Mouse (Mus musculus) inflammation-experienced regulatory T-cells, adult 6 months (primary cell): ENCODE results near the gene Wwp2. TPM values are rescaled to one million over a fixed set of nuclear protein-coding genes. Genes with fewer than 3 reads are reported as not detected.
A peak's percentile ranks its signal among the peaks of the same experiment; 100 is the strongest.

ENCODE experiments used
- ATAC-seq: one replicate; pipeline ENCODE4 v1.8.0; 2017
- polyA plus RNA-seq, 3 experiments: library from polyadenylated mRNA; unstranded; fragments of 100-300 nt; shearing (Covaris generic); gene quantifications; one replicate each; pipeline ENCODE4 v1.2.1; 2017

Gene Wwp2
- polyA plus RNA-seq, 3 experiments from 2014 or later, result 95.1 to 126 (median 115) TPM

- no peak for ATAC-seq
These were observed 134.9 kb downstream of the Wwp2 start for GRCm38 (mm10) chr8:107571046-107571445.

DNA sequence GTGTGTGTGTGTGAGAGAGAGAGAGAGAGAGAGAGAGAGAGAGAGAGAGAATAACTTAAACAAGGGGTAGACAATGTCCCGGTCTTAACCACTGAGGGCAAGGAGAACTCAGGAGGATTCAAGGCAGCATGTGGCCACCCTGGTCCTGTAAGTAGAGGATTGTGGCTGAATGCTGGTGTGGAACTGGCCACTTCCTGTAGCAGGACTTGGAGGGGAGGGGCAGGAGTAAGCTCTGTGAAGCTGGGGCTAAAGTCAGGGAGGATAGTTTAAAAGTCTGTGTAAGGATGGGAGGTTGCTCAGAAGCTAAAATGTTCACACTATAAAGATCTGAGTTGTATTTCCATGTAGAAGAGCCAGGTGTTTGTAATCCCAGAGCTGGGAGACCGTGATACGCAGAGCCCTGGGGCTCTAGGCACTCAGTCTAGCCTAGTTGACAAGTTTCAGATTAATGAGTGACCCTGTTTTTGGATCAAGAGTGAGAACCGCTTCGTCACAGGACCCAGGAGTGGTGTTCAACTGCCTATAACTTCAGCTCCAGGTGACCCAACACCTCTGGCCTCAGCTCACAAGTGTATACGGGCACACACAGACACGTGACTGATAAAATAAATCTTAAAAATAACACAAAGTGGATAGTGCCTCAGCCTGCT, 135.4 kb downstream of the Wwp2 start:
- ATAC-seq, result no peak

GRCm38 (mm10) chr8:107572497-107572896, 136.3 kb downstream of the Wwp2 start:
- ATAC-seq, result peak; percentile 69

- no peak for ATAC-seq
These were observed 138.6 kb downstream of the Wwp2 start for GRCm38 (mm10) chr8:107574771-107575170.

GRCm38 (mm10) chr8:107576702-107577101, 140.5 kb downstream of the Wwp2 start:
- ATAC-seq, result peak; percentile 64

- no peak for ATAC-seq
These were observed 141.5 kb downstream of the Wwp2 start for GRCm38 (mm10) chr8:107577640-107578039.

GRCm38 (mm10) chr8:107578132-107578531, 142.0 kb downstream of the Wwp2 start:
- ATAC-seq, result no peak

DNA sequence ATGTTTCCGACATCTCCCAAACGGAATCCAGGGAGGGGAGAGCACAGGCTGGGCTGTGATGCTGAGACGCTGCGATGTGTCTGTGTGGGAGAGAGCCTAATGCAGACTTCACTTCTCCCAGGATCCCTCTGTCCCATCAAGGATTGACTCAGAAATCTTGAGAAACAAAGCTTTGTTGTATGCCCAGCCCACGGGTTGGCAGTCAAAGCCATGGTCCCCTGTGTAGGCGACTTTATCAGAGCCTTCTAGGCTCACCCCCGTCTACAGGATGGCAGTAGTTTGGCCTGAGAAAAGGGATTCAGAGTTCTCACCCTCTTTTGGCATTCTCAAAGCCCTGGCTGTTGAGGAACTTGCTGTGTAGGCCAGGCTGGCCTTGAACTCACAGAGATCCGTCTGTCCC, 142.4 kb downstream of the Wwp2 start:
- no peak for ATAC-seq

DNA sequence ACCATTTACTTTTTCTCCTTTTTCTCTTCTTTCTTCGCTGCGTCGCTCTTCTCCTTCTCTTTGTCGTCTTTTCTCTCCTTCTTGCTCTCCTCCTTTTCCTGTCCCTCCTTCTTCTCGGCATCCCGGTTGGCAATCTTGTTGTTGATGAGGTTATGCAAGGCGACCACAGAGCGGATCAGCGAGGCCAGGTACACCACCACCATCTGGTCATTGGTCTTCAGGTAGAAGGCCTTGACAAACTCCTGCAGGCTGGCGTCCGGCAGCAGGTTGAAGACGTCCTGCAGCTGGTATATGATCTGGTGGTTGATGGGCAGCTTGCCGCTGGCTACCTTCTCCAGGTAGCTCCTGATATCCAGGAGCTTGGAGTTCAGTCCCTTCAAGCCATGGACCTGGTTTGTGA, 144.7 kb downstream of the Wwp2 start:
- ATAC-seq, result no peak

DNA sequence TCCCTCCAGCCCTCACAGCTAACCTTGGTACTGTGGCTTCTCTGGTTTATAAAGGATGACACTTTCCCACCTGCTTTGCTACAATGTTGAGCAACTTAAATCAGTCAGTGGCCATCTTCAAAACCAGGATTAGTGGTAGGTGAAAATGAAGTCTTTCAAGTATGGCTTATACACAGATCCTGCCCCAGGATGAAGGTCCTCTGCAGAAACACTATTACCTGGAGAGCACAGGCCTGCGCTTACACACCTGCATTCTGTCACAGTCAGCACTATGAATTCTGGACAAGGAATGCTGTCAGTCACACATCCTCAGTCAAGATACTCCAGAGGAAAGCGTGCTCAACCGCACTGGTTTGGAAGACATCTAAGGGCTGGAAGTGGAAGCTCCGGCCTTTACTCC, 145.4 kb downstream of the Wwp2 start:
- ATAC-seq, result no peak

DNA sequence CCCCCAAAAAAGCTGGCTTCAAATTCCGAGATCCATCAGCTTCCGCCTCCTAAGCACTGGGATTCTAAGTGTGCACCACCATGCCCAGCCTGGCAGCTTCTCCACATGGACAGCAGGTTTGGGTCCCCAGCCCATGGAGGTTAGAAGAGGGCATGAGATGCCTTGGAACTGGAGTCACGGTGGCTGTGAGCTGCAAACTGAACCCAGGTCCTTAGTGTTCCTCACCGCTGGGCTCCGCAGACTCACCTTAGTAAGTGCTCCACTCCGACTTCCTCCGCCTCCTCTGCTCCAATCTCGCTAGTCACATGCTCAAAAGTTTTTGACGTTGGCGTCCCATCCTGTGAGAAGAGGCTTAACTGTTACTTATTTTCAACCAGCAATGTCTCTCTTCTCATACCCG, 146.0 kb downstream of the Wwp2 start:
- no peak for ATAC-seq

DNA sequence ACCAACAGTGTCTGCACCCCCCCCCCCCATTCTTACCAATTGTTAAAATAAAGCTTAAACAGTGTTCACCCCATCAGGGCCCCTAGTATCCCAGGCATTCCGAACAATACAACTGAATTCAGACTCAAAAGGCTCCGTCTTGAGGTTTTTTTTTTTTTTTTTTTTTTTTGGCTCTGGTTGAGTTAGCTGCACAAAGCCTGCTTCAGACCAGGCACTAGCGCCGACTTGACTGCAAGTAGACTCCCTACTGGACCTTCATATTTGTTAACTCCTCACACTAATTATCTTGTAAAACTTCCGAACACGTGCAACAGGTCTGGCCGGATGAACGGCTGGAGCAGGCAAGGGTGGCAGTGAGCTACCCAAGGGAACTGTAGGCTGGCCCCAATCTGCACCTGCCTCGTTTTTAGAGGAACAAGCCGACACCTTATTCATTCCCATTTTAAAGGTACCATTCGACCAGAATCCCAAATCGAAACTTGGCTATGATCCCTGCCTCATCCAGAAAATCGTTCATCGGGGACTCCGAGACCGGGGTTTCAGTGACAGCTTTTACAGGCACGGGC, 151.3 kb downstream of the Wwp2 start:
- no peak for ATAC-seq

DNA sequence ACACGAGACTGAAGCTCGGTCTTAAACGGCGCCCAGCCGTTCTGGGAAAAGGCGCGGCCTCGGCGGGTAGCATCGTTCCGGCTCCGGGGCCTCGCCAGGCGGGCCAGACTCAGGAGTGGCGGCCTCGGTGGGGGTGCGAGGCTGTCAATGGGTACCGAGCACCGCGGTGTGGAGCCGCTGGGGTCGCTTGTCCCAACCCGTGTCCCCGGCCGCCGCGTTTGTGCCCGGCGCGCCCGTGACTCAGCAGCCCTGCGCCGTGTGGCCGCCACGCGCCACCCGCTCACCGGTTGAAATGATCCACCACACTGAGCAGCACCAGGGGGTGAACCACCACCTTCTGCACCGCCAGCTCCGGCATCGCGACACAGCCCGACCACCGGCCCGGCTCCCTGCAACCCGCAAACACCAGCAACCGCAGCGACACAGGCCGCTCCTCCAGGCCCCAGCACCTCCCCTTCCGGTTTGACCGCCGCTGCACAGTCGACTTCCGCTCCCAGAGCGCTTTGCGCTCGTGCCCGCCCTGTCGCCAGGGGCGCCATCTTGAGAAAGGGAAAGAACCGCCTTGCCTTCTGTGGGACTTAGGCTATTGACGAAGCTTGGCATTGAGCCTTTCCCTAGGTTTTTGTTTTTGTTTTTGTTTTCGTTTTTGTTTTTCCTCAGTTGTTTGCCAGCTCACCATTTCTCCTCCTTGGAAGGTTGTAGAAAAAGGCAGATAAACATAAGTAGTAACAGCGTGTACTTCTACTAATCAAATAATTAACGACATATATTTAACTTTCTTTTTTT, 152.0 kb downstream of the Wwp2 start, which contains the start of gene Psmd7:
Gene Psmd7 (minus strand): TSS at position 470 of the 786 bp plus-strand sequence.
- peak; percentile 98 for ATAC-seq

- no peak for ATAC-seq
These were observed 158.0 kb downstream of the Wwp2 start for GRCm38 (mm10) chr8:107593967-107594729.

- no peak for ATAC-seq
These were observed 158.7 kb downstream of the Wwp2 start for GRCm38 (mm10) chr8:107594817-107595216.

- no peak for ATAC-seq
These were observed 161.6 kb downstream of the Wwp2 start for GRCm38 (mm10) chr8:107597731-107598130.

GRCm38 (mm10) chr8:107599691-107600090, 163.5 kb downstream of the Wwp2 start:
- no peak for ATAC-seq

GRCm38 (mm10) chr8:107603026-107603425, 166.9 kb downstream of the Wwp2 start:
- no peak for ATAC-seq

Other genes starting within 250 kb of the Wwp2 start
- gene Nfat5, start 142.9 kb upstream of the Wwp2 start, polyA plus RNA-seq, result 10 to 100 TPM; 12.7 to 23.8 (median 21.3) TPM
- 1 to 10 TPM in 1 of 3 experiments, under 1 TPM in 2; 0.50 to 5.3 (median 0.94) TPM for gene Nqo1, start 33.2 kb upstream of the Wwp2 start, polyA plus RNA-seq
- gene Nob1, start 11.3 kb upstream of the Wwp2 start, polyA plus RNA-seq, result 10 to 100 TPM; 46.3 to 77.0 (median 59.8) TPM
- gene Psmd7, start 152.1 kb downstream of the Wwp2 start, polyA plus RNA-seq, result 100 to 1,000 TPM; 112 to 157 (median 126) TPM